Mouse (Mus musculus) embryonic fibroblast, embryonic 13.5 days (primary cell): ENCODE measurements at regions not wholly inside any gene's neighbourhood (a gene's known extent, or its start where the extent isn't known, plus 50 kb on each side); places are given as distances from the start of the nearest gene placed in this dataset.

Experiments used
- CTCF ChIP-seq: IDR thresholded peaks from 2 replicates; pipeline ENCODE4 v1.5.1; 2011; ENCODE audit warnings: mild to moderate bottlenecking, control low read depth, low read length, moderate library complexity, borderline replicate concordance; ENCODE audit not compliant: insufficient read depth
- POLR2A ChIP-seq: IDR thresholded peaks from 2 replicates; pipeline ENCODE4 v1.6.1; 2011; ENCODE audit warnings: low read depth, mild to moderate bottlenecking, control low read depth, low read length, moderate library complexity

GRCm38 (mm10) chr7:73088321-73088720 lies 287.0 kb upstream of the Rgma start:
- TF ChIP-seq CTCF = no peak
- no peak for TF ChIP-seq POLR2A
